Mouse (Mus musculus): ENCODE measurements around the gene Gabrb1. TPM values are rescaled to one million over a fixed set of nuclear protein-coding genes. Genes with fewer than 3 reads are reported as not detected.

The Gabrb1 gene
- polyA plus RNA-seq, 1 experiment from 2014 or later = 48.1 TPM

DNA sequence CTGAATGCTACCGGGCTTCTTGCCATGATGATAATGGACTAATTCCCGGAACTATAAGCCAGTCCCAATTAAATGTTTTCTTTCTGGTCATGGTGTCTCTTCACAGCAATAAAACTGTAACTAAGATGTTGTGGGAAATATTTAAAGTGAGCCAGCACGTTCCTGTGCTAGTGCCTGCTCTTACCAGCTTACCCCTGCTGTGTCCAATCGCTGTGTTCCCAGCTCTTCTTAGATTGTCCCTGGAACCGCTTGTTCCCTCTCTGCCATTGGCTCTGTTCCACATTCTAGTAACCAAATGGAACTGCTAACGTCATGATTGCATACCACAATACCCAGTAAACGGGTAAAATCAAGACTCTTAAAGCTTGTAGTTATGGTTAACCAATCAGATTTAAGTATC is 533.2 kb downstream of the Gabrb1 start:
- no peak overlapping the region for H3K4me2 ChIP-seq (ENCODE audit: low read length)
- WGBS = 81% methylated on average over 7 of the region's 7 CpGs
- ATAC-seq = no peak

DNA sequence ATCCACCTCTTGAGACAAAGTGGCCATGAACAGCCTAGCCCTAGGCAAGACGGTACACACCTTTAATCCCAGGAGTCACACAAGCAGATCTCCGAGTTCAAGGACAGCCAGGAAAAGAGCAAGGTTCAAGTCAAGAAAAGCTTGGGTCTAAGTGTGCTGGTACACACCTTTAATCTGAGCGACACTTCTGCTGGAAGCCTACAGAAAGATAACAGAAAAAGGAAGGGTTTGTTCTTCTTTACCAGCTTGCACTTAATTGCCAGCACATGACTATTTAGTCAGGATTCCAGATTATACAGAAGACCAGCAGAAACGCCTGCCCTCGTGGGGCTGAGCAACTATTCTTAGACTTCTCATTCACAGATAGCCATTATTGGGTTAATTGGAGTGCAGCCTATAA is 534.0 kb downstream of the Gabrb1 start:
- WGBS = 93% methylated on average over 5 of the region's 5 CpGs
- no peak for ATAC-seq
- H3K27ac ChIP-seq (ENCODE audit: low read length) = no peak overlapping the region
- no peaks in the 10 kb centered on the region for H3K4me1 ChIP-seq (ENCODE audit: control insufficient read depth, insufficient read depth, low read length)
- H3K4me3 ChIP-seq (ENCODE audit: low read depth, low read length) = no peak overlapping the region
- 0 out of 2 replicates have a peak, but pooled peaks cover 4% of the 10 kb centered on the region for H3K9me3 ChIP-seq (replicated peaks; ENCODE audit: control insufficient read depth, low read length, poor library complexity, severe bottlenecking)
- H3K27me3 ChIP-seq (ENCODE audit: control insufficient read depth, insufficient read depth, low read depth, low read length) = no peaks in the 10 kb centered on the region
- H3K36me3 ChIP-seq (ENCODE audit: control insufficient read depth, insufficient read depth, low read length) = no peaks in the 10 kb centered on the region
- no peak overlapping the region for H3K4me2 ChIP-seq (ENCODE audit: low read length)
- H3K9ac ChIP-seq (ENCODE audit: low read depth, low read length) = no peak overlapping the region

More for the DNA sequence above, 533.2 kb downstream of the Gabrb1 start:
- H3K36me3 ChIP-seq (ENCODE audit: control insufficient read depth, insufficient read depth, low read length) = no peaks in the 10 kb centered on the region
- no peaks in the 10 kb centered on the region for H3K4me1 ChIP-seq (ENCODE audit: control insufficient read depth, insufficient read depth, low read length)
- no peak overlapping the region for H3K27ac ChIP-seq (ENCODE audit: low read length)
- H3K27me3 ChIP-seq (ENCODE audit: control insufficient read depth, insufficient read depth, low read depth, low read length) = no peaks in the 10 kb centered on the region
- no peak overlapping the region for H3K9ac ChIP-seq (ENCODE audit: low read depth, low read length)
- 0 out of 2 replicates have a peak, but pooled peaks cover 4% of the 10 kb centered on the region for H3K9me3 ChIP-seq (replicated peaks; ENCODE audit: control insufficient read depth, low read length, poor library complexity, severe bottlenecking)
- H3K4me3 ChIP-seq (ENCODE audit: low read depth, low read length) = no peak overlapping the region

DNA sequence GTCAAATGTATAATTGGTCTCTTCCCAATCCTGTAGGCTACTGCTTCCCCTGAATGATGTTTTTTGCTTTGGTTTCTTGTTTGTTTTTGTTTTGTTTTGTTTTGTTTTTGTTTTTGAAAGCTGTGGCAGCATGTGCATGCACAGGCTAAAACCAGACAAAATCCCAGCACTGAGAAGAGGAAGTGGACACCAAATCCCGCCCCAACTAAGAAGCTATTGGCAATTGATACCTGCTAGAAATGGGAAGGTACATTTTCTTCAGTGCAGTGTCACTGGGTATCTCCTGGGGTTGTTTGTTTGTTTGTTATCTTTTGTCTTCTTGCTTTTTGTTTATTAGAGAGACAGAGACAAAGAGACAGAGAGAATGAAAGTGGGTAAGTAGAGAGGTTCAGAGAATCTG is 537.5 kb downstream of the Gabrb1 start:
- no peaks in the 10 kb centered on the region for H3K36me3 ChIP-seq (ENCODE audit: control insufficient read depth, insufficient read depth, low read length)
- 90% methylated on average over 1 of the region's 1 CpGs for WGBS
- H3K4me1 ChIP-seq (ENCODE audit: control insufficient read depth, insufficient read depth, low read length) = no peaks in the 10 kb centered on the region
- H3K4me3 ChIP-seq (ENCODE audit: low read depth, low read length) = no peak overlapping the region
- no peak overlapping the region for H3K9ac ChIP-seq (ENCODE audit: low read depth, low read length)
- no peak overlapping the region for H3K27ac ChIP-seq (ENCODE audit: low read length)
- H3K4me2 ChIP-seq (ENCODE audit: low read length) = no peak overlapping the region
- H3K27me3 ChIP-seq (ENCODE audit: control insufficient read depth, insufficient read depth, low read depth, low read length) = no peaks in the 10 kb centered on the region
- H3K9me3 ChIP-seq (replicated peaks; ENCODE audit: control insufficient read depth, low read length, poor library complexity, severe bottlenecking) = 0 out of 2 replicates have a peak, but pooled peaks cover 4% of the 10 kb centered on the region
- no peak for ATAC-seq

Other genes starting within 250 kb of the Gabrb1 start
- gene Cox7b2, start 109.9 kb upstream of the Gabrb1 start, polyA plus RNA-seq (2015; fragmentation: Nextera tagmentation; extraction: Ambion mirVana) = 0.50 and 1.3 TPM in 2 replicates
- gene Gabra4, start 195 bp downstream of the Gabrb1 start, polyA plus RNA-seq (2015; fragmentation: Nextera tagmentation; extraction: Ambion mirVana) = 23.6 and 27.6 TPM in 2 replicates